Mouse (Mus musculus): ENCODE measurements at regions not wholly inside any gene's neighbourhood (a gene's known extent, or its start where the extent isn't known, plus 50 kb on each side); places are given as distances from the start of the nearest gene placed in this dataset.

GRCm38 (mm10) chr1:153985595-153985994 lies 85.6 kb upstream of the Teddm2 start:
- Histone ChIP-seq H3K36me3 (ENCODE audit: control insufficient read depth, insufficient read depth) (no peaks in the 10 kb centered on the region), H3K27ac (ENCODE audit: low read depth, low read length) (no peak overlapping the region), H3K4me2 (replicated peaks; ENCODE audit: low read depth) (no peak overlapping the region), H3K27me3 (replicated peaks; ENCODE audit: control insufficient read depth, insufficient read depth, low read length) (no peaks in the 10 kb centered on the region), H3K4me1 (replicated peaks; ENCODE audit: control insufficient read depth, insufficient read depth, low read length) (no peaks in the 10 kb centered on the region), H3K9ac (ENCODE audit: low read depth, low read length) (no peak overlapping the region), H3K9me3 (ENCODE audit: control insufficient read depth) (no peaks in the 10 kb centered on the region; the same call in 1 of the 2 replicates), H3K4me3 (ENCODE audit: low read depth, low read length) (no peak overlapping the region)
- no peak for TF ChIP-seq CTCF (IDR thresholded peaks at IDR 0.05; ENCODE audit: low read depth)
- 75% methylated on average over 5 of the region's 5 CpGs for WGBS
- ATAC-seq = no peak

GRCm38 (mm10) chr1:153986632-153987031 lies 86.6 kb upstream of the Teddm2 start:
- 53% methylated on average over 6 of the region's 6 CpGs for WGBS

GRCm38 (mm10) chr1:153988297-153988696 lies 88.3 kb upstream of the Teddm2 start:
- H3K4me2 ChIP-seq (replicated peaks; ENCODE audit: low read depth) = no peak overlapping the region
- no peaks in the 10 kb centered on the region for H3K36me3 ChIP-seq (ENCODE audit: control insufficient read depth, insufficient read depth)
- H3K4me1 ChIP-seq (replicated peaks; ENCODE audit: control insufficient read depth, insufficient read depth, low read length) = no peaks in the 10 kb centered on the region
- no peak overlapping the region for H3K4me3 ChIP-seq (ENCODE audit: low read depth, low read length)
- no peak for ATAC-seq
- no peaks in the 10 kb centered on the region for H3K27me3 ChIP-seq (replicated peaks; ENCODE audit: control insufficient read depth, insufficient read depth, low read length)
- no peak for TF ChIP-seq CTCF (IDR thresholded peaks at IDR 0.05; ENCODE audit: low read depth)
- 30% methylated on average over 2 of the region's 2 CpGs for WGBS
- no peak overlapping the region for H3K9ac ChIP-seq (ENCODE audit: low read depth, low read length)
- no peak overlapping the region for H3K27ac ChIP-seq (ENCODE audit: low read depth, low read length)
- no peaks in the 10 kb centered on the region; the same call in 1 of the 2 replicates for H3K9me3 ChIP-seq (ENCODE audit: control insufficient read depth)

More at GRCm38 (mm10) chr1:153986632-153987031, 86.6 kb upstream of the Teddm2 start:
- H3K27me3 ChIP-seq (replicated peaks; ENCODE audit: control insufficient read depth, insufficient read depth, low read length) = no peaks in the 10 kb centered on the region
- no peak overlapping the region for H3K9ac ChIP-seq (ENCODE audit: low read depth, low read length)
- ATAC-seq = peak; percentile 78; the same call in 1 of the 2 replicates
- no peak overlapping the region for H3K4me3 ChIP-seq (ENCODE audit: low read depth, low read length)
- H3K36me3 ChIP-seq (ENCODE audit: control insufficient read depth, insufficient read depth) = no peaks in the 10 kb centered on the region
- H3K27ac ChIP-seq (ENCODE audit: low read depth, low read length) = no peak overlapping the region
- H3K4me2 ChIP-seq (replicated peaks; ENCODE audit: low read depth) = no peak overlapping the region
- H3K4me1 ChIP-seq (replicated peaks; ENCODE audit: control insufficient read depth, insufficient read depth, low read length) = no peaks in the 10 kb centered on the region
- no peak for TF ChIP-seq CTCF (IDR thresholded peaks at IDR 0.05; ENCODE audit: low read depth)
- H3K9me3 ChIP-seq (ENCODE audit: control insufficient read depth) = no peaks in the 10 kb centered on the region; the same call in 1 of the 2 replicates

GRCm38 (mm10) chr1:153990651-153991435 lies 90.8 kb upstream of the Teddm2 start:
- Histone ChIP-seq H3K4me2 (replicated peaks; ENCODE audit: low read depth) (no peak overlapping the region), H3K27ac (ENCODE audit: low read depth, low read length) (no peak overlapping the region), H3K9ac (ENCODE audit: low read depth, low read length) (no peak overlapping the region), H3K4me3 (ENCODE audit: low read depth, low read length) (no peak overlapping the region), H3K36me3 (ENCODE audit: control insufficient read depth, insufficient read depth) (no peaks in the 10 kb centered on the region), H3K4me1 (replicated peaks; ENCODE audit: control insufficient read depth, insufficient read depth, low read length) (no peaks in the 10 kb centered on the region), H3K27me3 (replicated peaks; ENCODE audit: control insufficient read depth, insufficient read depth, low read length) (no peaks in the 10 kb centered on the region), H3K9me3 (ENCODE audit: control insufficient read depth) (no peaks in the 10 kb centered on the region; the same call in 1 of the 2 replicates)
- ATAC-seq = no peak
- no peak for TF ChIP-seq CTCF (IDR thresholded peaks at IDR 0.05; ENCODE audit: low read depth)
- 90% methylated on average over 11 of the region's 11 CpGs for WGBS

- Histone ChIP-seq H3K9ac (ENCODE audit: low read depth, low read length) (no peak overlapping the region), H3K27ac (ENCODE audit: low read depth, low read length) (no peak overlapping the region), H3K4me1 (replicated peaks; ENCODE audit: control insufficient read depth, insufficient read depth, low read length) (no peaks in the 10 kb centered on the region), H3K9me3 (ENCODE audit: control insufficient read depth) (no peaks in the 10 kb centered on the region; the same call in 1 of the 2 replicates), H3K36me3 (ENCODE audit: control insufficient read depth, insufficient read depth) (no peaks in the 10 kb centered on the region), H3K27me3 (replicated peaks; ENCODE audit: control insufficient read depth, insufficient read depth, low read length) (no peaks in the 10 kb centered on the region), H3K4me3 (ENCODE audit: low read depth, low read length) (no peak overlapping the region), H3K4me2 (replicated peaks; ENCODE audit: low read depth) (no peak overlapping the region)
- ATAC-seq = peak; percentile 68
- WGBS = 61% methylated on average over 3 of the region's 3 CpGs
- TF ChIP-seq CTCF (IDR thresholded peaks at IDR 0.05; ENCODE audit: low read depth) = no peak
These were observed 92.4 kb upstream of the Teddm2 start for GRCm38 (mm10) chr1:153992466-153992865.

GRCm38 (mm10) chr1:153994871-153995270 lies 94.8 kb upstream of the Teddm2 start:
- H3K4me1 ChIP-seq (replicated peaks; ENCODE audit: control insufficient read depth, insufficient read depth, low read length) = no peaks in the 10 kb centered on the region
- H3K36me3 ChIP-seq (ENCODE audit: control insufficient read depth, insufficient read depth) = no peaks in the 10 kb centered on the region
- no peak overlapping the region for H3K4me2 ChIP-seq (replicated peaks; ENCODE audit: low read depth)
- H3K9ac ChIP-seq (ENCODE audit: low read depth, low read length) = no peak overlapping the region
- H3K9me3 ChIP-seq (ENCODE audit: control insufficient read depth) = no peaks in the 10 kb centered on the region; the same call in 1 of the 2 replicates
- no peak for ATAC-seq
- no peak for TF ChIP-seq CTCF (IDR thresholded peaks at IDR 0.05; ENCODE audit: low read depth)
- no peak overlapping the region for H3K27ac ChIP-seq (ENCODE audit: low read depth, low read length)
- no peaks in the 10 kb centered on the region for H3K27me3 ChIP-seq (replicated peaks; ENCODE audit: control insufficient read depth, insufficient read depth, low read length)
- WGBS = 92% methylated on average over 4 of the region's 4 CpGs
- H3K4me3 ChIP-seq (ENCODE audit: low read depth, low read length) = no peak overlapping the region

Data from intestine, postnatal 0 days (tissue).